Mouse (Mus musculus) layer of hippocampus, postnatal 10 days (tissue): ENCODE measurements at regions not wholly inside any gene's neighbourhood (a gene's known extent, or its start where the extent isn't known, plus 50 kb on each side); places are given as distances from the start of the nearest gene placed in this dataset.
"Not testable (repeated sequence)": the region's sequence is repeated elsewhere in the genome, so short reads cannot be mapped to it uniquely, and the experiment has no call there.

Experiments
- DNase-seq, 2 experiments: peaks; one replicate each; pipeline ENCODE4 v3.0.0; 2021; ENCODE audit warnings: low spot score in 2 of 2

GRCm38 (mm10) chr3:53792541-53792940, 52.3 kb upstream of the Gm10985 start:
- DNase-seq = no peak

GRCm38 (mm10) chr3:53789706-53790105, 55.2 kb upstream of the Gm10985 start:
- DNase-seq = peak in 1 of 2 experiments; percentile 1

DNA sequence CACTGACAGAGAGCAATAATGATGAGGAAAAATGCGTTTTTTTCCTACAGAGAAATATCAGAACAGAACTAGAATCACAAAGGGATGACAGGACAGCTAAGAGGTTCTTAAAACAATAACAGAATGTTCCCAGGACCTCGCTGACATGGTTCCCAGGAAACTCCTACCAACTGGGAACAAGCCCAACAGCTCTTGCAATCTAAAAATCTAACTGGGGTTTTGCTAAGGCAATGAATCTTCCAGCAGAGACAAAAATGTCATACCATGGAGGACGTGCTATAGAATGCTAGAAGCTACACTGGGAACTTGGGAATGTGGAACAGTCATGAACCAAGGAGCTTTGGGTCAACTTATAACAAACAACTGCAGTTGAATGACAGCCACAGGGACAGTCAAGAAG, 59.7 kb upstream of the Gm10985 start:
- DNase-seq = peak in 1 of 2 experiments; percentile 8

DNA sequence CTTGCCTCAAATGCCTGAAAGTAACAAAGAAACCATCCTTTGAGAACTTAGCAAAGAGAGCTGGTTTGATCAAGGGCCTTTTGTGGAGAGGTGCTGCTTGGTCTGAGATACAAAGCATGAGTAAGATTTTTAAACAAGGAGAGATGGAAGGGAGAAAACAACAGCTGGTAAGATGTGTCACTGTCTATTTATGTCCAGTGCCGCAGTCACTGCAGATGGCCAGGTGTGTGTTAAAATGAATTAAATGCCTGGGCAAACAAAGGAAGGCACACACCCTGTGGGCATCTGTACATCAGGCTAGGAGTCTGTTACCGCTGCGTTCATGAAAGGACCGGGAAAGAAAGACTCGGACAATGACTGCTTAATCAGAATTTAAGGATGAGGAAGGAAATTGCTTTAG, 68.2 kb upstream of the Gm10985 start:
- no peak for DNase-seq

DNA sequence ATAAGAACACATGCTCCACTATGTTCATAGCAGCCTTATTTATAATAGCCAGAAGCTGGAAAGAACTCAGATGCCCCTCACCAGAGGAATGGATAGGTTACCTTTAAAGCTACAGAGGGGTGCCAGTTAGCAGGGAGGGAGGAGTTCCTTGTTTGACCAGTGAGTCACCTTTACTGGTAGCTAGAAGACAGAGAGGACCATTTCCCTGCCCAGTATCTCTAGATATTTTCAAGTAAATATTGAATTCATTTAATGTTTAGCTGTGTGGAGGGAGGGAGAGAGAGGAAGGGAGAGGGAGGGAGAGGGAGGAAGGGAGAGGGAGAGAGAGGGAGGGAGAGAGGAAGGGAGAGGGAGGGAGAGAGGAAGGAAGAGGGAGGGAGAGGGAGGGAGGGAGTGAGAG, 77.3 kb upstream of the Gm10985 start:
- no peak for DNase-seq

DNA sequence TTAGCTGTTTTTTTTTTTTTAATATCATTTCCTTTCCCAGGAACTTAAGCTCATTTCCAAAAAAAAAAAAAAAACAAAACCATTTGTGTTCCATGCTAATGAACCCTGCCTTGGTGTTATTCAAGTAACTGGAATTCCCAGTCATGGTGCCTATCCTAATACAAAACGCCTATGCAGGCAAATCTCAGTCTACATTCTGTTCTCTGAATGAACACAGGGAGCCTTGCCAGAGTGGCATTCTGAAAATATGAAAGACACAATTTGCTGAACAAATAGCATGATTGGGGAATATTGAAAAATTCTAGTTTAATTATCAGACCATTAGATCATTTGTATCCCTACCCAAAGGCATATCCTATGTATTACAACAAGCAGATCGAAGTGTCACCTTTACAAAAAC, 80.9 kb upstream of the Gm10985 start:
- DNase-seq = peak in 1 of 2 experiments; percentile 31

- DNase-seq = no peak
Measured at GRCm38 (mm10) chr3:53761514-53762075, 83.3 kb upstream of the Gm10985 start.

GRCm38 (mm10) chr3:53756115-53756853, 88.6 kb upstream of the Gm10985 start:
- no peak for DNase-seq

- no peak for DNase-seq
Measured at GRCm38 (mm10) chr3:53737161-53737560, 80.0 kb upstream of the Frem2 start.

GRCm38 (mm10) chr3:53735607-53736006, 78.5 kb upstream of the Frem2 start:
- DNase-seq = not testable (repeated sequence)

DNA sequence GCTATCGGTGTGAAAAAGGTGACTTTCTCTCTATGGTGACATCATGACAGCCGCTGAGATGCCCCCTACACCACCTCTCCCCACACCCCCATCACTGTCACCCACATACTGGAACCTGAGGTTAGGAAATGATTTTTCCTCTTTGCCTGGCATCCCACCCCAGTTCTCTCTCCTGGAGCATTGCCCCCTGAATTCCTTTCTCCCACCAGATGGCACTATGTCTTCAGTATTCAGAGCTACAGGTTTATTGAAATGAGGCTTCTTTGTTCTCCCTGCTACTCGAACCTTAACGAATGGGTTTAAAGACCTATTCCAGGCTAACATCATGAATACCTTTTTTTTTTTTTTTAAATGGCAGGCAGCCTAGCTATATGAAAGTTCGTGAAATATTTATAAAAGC, 78.0 kb upstream of the Frem2 start:
- peak; percentile 65 to 69 for DNase-seq

DNA sequence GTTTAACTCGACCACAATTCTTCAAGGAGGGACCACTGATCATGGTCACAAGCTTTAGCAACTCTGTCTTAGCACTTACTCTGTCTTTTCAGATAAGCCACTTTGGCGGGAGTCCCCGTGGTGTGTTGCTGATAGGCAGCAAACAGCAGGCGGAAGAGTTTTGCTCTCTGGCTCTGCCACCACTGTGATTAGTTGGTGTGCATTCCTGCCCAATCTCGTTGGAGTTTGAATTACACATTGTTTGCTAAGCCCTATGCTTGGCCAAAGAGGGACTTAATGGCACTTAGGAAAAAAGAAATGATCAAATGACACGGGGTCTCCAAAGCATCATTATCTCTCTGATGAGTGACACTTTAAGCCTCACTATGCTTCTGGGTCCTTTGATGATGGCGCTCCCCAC, 73.3 kb upstream of the Frem2 start:
- no peak for DNase-seq

GRCm38 (mm10) chr3:53729810-53730209, 72.7 kb upstream of the Frem2 start:
- DNase-seq = peak; percentile 53 to 69

DNA sequence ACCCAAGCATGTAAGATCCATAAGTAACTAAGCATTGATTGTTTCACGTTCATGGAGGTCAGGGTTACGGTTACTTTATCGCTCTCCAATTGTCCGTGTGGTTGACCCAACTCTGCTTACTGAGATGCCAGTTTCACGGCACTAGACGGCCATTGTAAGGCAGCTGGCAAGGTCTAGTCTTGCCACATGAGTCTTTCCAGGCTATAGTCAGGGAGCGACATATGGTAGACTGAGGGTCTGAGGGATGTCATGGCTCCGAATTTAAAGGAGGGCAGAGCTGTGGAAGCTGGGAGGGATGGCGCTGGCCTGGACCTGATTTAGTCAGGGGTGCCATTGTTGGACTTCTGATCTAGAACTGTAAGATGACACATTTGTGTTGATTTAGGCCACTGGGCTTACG, 72.0 kb upstream of the Frem2 start:
- DNase-seq = no peak

GRCm38 (mm10) chr3:53727737-53728136, 70.6 kb upstream of the Frem2 start:
- DNase-seq = no peak

GRCm38 (mm10) chr3:53707101-53707500, 49.9 kb upstream of the Frem2 start:
- DNase-seq = no peak
